Mouse (Mus musculus) lung, postnatal 14 days (tissue): Measurements from ENCODE around the gene Copg2.
A peak's percentile ranks its signal among the peaks of the same experiment; 100 is the strongest.
"Not testable (repeated sequence)": the region's sequence is repeated elsewhere in the genome, so short reads cannot be mapped to it uniquely, and the experiment has no call there.

ENCODE experiments used
- DNase-seq: peaks from one replicate; pipeline ENCODE4 v3.0.0; 2021

Copg2 gene

DNA sequence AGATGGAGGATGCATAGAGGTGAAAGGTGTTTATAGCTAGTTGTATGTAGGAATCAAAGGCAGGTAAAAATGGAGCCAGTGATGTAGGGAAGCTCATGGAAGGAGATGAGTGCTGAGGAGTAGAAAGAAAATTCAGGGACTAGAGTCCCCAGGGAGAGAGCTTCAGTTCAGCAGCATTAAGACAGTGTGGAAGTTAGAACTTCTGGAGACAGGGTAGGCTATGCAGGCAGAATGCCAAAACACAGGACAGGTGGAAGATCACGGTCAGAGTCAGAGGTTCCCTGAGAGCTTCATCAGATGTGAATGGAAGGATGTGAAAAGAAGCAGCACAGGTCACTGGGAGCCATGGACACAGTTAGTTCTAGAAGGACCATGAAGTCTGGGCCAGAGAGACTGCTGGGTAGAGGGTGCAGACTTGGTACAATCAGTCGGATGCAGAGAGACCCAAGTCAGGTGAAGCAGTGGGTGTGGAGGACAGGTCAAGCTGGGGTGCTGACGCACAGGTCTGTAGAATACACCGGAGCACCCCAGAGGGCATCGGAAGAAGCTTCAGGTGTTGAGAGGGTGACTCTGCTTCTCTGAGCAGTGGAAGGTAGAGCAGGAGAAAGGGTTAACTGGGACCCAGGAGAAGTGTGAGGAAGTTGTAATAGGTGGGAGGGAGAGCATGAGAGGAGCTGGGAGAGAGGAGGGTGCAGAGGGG is 91.4 kb downstream of the Copg2 start:
- no peak for DNase-seq

DNA sequence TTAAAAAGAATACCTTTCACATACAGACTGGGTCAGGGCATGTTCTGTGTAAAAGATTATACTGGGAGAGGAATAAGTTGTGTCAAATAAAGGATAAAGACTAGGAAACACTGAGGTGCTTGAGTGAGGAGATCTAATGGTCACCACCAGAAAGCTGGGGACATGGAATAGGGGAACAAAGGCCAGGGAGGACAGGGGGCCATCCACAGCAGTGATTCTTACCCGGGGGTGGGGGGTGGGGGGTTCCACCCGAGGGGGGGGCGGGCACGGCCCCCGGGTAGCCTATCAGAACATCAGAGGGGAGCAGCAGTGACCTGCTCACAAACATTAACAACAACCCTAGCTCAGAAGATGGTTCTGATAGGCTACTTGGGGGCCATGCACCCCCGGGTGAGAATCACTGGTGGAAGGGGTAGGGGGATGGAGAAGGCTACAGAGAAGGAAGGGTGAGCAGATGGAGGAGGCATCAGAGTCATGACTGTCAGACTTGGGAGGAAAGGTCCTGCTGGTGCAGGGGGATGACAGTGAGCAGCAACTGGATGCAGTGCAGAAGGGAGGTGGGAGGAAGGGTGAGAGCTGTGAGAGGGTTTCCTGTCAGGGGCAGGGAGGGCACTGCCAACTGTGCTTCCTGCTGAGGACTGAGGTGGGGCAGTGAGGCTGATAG is 92.1 kb downstream of the Copg2 start:
- DNase-seq = peak; percentile 31

GRCm38 (mm10) chr6:30802915-30803314 is 93.7 kb downstream of the Copg2 start:
- not testable (repeated sequence) for DNase-seq

- no peak for DNase-seq
Measured at GRCm38 (mm10) chr6:30751209-30751608, 145.4 kb downstream of the Copg2 start.

GRCm38 (mm10) chr6:30750482-30750881 is 146.1 kb downstream of the Copg2 start:
- DNase-seq = no peak

GRCm38 (mm10) chr6:30749892-30750291 is 146.7 kb downstream of the Copg2 start:
- DNase-seq = no peak

DNA sequence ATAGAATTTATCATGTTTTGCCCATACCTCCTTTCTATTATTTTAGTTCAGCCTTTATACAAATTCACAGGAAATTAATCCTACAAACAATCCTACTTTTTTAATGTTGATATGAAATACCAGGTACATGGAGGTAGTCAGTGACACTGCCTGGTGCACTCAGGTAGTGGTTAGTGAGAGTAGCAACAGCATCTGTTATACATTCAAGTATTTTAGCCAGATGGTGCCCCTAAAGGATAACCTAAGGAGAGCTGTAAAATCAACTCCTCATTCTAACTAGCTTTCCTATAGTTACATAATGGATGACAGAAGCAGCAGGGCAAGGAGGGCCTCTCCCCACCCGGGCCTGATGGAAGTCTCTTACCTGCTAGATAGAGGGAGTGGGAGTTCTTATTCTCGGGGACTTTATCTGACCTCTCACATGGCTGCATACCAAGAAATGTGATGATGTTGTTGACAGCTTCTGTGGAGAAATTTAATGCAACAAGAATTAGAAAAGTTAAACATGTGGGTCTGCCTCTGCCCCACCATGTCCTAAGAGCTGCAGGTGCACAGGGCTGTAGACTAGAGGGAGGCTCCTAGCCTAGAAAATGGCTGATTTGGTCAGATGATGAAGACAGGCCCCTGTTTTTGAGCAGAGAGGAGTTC is 147.4 kb downstream of the Copg2 start:
- no peak for DNase-seq

DNA sequence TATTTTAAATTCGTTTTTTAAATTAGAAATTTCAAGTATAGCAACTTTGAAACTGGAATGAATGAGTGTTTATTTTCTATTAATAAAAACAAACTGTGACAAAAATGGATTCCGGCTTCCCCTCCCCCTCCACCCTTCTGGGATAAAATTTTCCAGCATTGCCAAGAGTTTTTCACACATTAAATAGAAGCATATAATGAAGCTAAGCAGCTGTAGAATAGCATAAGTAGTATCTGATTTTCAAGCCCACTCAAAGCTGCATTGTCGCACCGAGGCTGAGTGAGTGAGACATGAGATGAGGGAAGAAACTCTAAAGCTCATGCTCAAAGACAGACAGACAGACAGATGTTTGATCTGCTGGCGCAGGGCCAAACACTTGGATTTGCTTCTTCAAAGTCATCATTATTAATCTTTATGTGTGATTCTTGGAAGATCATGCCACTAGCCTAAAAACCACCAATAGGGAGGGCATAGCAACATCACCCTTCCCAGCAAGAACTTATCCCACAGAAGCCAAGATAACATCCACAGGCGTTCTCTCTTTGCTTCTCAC is 148.2 kb downstream of the Copg2 start:
- DNase-seq = no peak

DNA sequence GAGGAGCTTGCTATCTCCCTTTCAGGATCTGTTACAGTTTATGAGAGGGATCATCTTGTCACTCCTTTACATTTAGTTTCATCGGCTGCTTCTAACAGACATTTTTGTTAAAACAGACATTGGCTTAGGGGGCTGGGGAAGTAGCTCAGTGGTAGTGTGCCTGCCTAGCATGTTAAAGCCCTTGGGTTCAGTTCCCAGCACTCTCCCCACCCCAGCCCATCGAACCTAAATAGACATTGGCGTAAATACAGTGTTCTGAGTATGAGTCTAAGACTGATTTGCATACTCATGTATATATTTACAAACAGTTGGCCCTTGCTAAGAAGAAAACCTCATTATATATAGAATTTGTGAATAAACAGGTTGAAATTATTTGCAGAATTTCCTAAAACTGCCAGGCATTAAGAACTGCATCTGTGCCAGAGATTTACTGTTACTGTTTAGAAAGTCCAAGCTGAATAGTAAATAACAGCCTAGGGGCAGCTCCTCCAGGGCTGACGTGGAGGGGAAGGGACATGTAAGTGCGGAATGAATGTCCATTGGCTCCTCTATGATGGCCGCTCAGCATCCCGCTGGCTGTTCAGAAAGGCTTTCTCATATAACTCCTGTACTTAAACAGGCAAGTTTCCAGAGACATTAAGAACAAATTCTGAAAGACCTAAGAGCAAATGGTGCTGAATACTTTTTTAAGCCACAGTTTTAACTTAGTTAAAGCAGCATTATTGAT is 148.8 kb downstream of the Copg2 start:
- no peak for DNase-seq

DNA sequence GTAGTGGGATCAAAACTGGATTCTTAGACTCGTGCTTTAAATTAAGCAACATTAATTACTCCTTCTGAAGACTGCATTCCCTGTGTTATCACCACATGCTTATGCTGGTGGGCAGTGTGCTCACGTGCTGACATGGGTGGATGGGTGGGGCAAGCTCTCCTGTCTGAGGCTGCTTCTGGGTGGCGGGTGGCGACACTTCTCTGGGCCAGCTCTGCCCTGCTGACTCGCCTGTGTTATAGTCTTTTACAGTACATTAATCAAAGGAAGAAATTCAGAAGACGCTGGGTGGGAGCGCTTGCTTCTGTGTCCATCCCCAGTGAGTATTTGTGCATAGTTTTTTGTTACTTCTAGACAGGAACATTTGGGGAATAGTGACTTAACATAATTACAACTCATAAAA is 151.0 kb downstream of the Copg2 start:
- no peak for DNase-seq

DNA sequence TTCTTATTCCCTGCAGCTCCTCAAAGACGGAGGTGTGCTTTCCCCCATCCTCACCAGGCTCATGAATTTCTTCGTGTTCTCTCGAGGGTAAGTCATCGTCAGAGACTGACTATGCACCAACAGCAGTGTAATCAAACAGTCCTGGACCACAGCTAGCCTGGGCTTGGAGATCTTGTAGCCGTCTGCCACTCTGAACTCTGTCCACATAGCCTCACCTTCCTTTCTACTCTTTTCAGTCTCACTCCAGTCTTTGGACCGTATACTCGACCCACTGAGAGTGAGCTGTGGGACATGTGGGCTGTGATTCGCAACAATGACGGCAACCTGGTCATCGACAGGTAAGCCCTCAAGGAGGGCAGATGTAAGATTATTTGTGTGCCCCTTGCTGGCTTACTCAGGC is 151.7 kb downstream of the Copg2 start:
- DNase-seq = no peak

- no peak for DNase-seq
Measured at GRCm38 (mm10) chr6:30739177-30739747, 157.3 kb downstream of the Copg2 start.

DNA sequence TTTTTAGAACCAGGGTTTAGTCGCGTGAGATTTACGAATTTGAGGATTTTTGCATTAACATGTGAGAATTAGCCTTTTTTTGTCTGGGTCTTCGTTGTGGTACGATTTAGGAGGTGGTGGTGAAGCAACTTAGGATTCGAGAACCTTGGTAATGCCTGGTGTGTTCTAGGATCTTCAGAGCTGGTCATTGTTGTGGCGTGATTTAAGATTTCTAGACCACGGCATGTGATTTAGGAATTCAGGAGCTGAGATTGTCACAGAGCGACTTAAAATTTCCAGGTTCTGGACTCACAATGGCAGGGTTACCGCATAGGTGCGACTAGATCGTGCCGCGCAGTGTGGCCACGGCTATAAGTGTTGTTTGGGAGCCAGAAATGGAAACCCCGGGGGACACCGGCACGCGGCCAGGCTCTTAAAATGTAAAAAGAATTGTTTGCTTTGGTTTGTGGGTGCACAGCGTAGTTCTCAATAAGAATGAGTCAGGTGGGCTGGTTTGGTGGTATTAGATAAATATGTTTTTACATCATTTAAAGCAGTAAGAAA is 158.1 kb downstream of the Copg2 start:
- no peak for DNase-seq

- DNase-seq = peak; percentile 74
Measured at GRCm38 (mm10) chr6:30737548-30738463, 158.8 kb downstream of the Copg2 start.

- peak; percentile 73 for DNase-seq
Measured at GRCm38 (mm10) chr6:30736864-30737547, 159.6 kb downstream of the Copg2 start.

GRCm38 (mm10) chr6:30736372-30736762 is 160.2 kb downstream of the Copg2 start:
- no peak for DNase-seq

- DNase-seq = no peak
Measured at GRCm38 (mm10) chr6:30735728-30736371, 160.7 kb downstream of the Copg2 start.

DNA sequence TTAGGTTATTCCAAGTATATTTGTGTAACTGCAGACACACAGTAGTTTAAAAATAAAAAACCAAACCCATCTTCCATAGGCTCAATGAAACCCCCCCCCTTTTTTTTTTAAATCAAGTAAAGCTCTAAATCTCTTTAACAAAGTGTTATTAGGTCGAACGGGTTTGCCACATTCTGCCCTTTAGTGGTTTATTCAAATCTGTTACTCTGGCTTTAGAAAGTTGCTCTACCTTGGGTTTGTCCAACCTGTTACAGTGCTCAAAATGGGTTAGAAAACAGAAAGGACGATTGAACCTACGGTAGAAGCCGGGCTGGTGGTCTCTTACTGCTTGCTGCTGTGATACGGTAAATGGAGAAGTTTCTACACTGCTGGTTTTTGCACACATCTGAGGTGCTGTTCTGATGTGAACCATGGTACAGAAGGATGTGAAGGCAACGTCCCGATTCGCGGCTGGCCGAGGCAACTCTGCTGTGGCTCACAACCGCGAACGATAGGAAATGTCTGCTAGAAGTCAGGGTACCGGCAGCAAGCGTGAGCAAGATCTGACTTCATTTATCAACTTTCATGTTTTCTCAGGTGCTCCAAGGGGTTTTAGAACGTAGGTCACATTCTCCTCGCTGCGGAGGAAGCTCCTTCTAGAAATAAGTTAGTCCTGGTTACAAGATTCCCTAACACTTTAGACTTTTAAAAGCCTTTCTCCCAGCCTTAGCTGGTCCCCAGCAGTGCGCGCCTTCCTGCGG is 161.4 kb downstream of the Copg2 start:
- no peak for DNase-seq

DNA sequence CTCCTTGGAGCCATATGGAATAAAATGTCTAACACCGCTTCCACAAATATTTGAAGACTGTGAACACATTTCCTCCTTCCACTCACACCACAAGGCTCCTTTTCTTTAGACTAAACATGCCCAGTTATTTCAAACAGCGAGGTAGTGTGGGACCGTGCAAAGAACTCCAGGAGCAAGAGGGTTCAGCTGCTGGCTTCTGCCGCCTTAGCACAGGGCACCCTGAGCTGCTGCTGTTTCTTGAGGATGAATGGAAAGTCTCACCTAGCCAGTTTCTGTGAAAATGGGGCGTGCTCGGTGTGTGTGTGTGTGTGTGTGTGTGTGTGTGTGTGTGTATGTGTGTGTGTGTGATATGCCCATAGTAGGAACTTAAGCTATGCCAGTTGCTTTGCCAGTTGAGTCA is 162.1 kb downstream of the Copg2 start:
- no peak for DNase-seq
